Mouse (Mus musculus): Measurements from ENCODE around the gene Ccp110. TPM values are rescaled to one million over a fixed set of nuclear protein-coding genes. Genes with fewer than 3 reads are reported as not detected.

The Ccp110 gene
- polyA plus RNA-seq, 2 experiments: 4.2 to 13.8 TPM

DNA sequence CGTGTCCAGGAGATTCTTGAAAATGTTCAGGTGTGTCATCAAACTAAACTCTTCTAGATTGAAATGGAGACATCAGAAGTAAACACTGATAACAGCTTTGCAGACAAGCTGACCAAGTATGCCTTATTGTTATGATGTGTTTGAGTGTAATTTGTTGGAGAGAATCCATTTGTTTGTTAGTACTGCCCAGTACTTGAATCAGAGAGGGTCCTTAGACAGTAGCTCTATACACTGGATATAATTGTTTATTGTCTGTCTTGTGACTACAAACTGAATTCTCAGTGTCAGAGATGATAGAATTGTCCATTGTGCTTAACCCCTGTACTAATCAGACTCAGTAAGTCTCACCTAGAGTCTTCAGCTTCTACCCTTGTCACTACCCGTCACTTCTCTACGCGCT, 5.7 kb downstream of the Ccp110 start:
- H3K4me2 ChIP-seq (ENCODE audit: low read depth): no peak overlapping the region
- WGBS (ENCODE audit: insufficient replicate concordance): 86% methylated on average over 4 of the region's 4 CpGs
- DNase-seq (ENCODE audit: low read depth in 3 of 3, low spot score in 3 of 3) (no peak), ATAC-seq (ENCODE audit: insufficient read depth) (no peak)
- TF ChIP-seq CTCF (IDR thresholded peaks at IDR 0.05; ENCODE audit: low read depth): no peak
- TF ChIP-seq EP300 (IDR thresholded peaks at IDR 0.05; ENCODE audit: low read depth): no peak
- H3K9me3 ChIP-seq (ENCODE audit: control insufficient read depth, low read length): no peaks in the 10 kb centered on the region
- H3K27ac ChIP-seq: no peak overlapping the region
- peaks cover 0 to 7% of the 10 kb centered on the region in 2 experiments for H3K4me1 ChIP-seq (replicated peaks; ENCODE audit: control insufficient read depth in 2 of 2, insufficient read depth in 2 of 2, low read length in 1 of 2)
- H3K9ac ChIP-seq (replicated peaks): no peak overlapping the region
- H3K27me3 ChIP-seq (ENCODE audit: control insufficient read depth, insufficient read depth, low read length): no peaks in the 10 kb centered on the region
- no peak overlapping the region for H3K4me3 ChIP-seq (ENCODE audit: insufficient read depth in 1 of 2, low read depth in 2 of 2, low read length in 2 of 2)
- H3K36me3 ChIP-seq (replicated peaks; ENCODE audit: control insufficient read depth, insufficient read depth, low read depth): peaks cover 14% of the 10 kb centered on the region

DNA sequence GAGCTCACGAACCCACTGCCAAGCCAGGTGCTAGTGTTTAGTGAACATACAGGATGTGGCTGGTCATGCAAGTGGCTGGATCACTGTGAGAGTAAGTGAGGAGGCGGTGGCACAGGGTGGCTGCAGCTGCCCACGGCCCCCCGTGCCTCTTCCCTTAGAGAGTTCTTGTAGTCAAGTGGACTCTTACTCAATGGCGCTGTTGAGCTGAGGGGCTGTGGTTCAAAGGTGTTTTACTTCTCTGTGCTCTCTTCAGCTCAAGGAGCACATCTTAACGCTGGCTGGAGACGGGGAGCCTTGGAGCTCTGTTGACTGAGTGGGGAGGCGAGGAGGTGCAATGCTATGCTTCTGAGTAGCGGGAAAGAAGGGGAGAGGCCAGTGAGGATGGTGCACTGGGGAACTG, 11.6 kb downstream of the Ccp110 start:
- Histone ChIP-seq H3K27me3 (ENCODE audit: control insufficient read depth, insufficient read depth, low read length) (no peaks in the 10 kb centered on the region), H3K36me3 (replicated peaks; ENCODE audit: control insufficient read depth, insufficient read depth, low read depth) (peaks cover 17% of the 10 kb centered on the region), H3K27ac (no peak overlapping the region), H3K4me2 (ENCODE audit: low read depth) (no peak overlapping the region), H3K9ac (replicated peaks) (no peak overlapping the region), H3K4me1 (replicated peaks; ENCODE audit: control insufficient read depth in 2 of 2, insufficient read depth in 2 of 2, low read length in 1 of 2) (no peaks in the 10 kb centered on the region), H3K4me3 (ENCODE audit: insufficient read depth in 1 of 2, low read depth in 2 of 2, low read length in 2 of 2) (no peak overlapping the region), H3K9me3 (ENCODE audit: control insufficient read depth, low read length) (no peaks in the 10 kb centered on the region)
- no peak for TF ChIP-seq CTCF (IDR thresholded peaks at IDR 0.05; ENCODE audit: low read depth)
- TF ChIP-seq EP300 (IDR thresholded peaks at IDR 0.05; ENCODE audit: low read depth): no peak
- WGBS (ENCODE audit: insufficient replicate concordance): 88% methylated on average over 9 of the region's 9 CpGs
- ATAC-seq (ENCODE audit: insufficient read depth) (no peak), DNase-seq (ENCODE audit: low read depth in 3 of 3, low spot score in 3 of 3) (no peak)

DNA sequence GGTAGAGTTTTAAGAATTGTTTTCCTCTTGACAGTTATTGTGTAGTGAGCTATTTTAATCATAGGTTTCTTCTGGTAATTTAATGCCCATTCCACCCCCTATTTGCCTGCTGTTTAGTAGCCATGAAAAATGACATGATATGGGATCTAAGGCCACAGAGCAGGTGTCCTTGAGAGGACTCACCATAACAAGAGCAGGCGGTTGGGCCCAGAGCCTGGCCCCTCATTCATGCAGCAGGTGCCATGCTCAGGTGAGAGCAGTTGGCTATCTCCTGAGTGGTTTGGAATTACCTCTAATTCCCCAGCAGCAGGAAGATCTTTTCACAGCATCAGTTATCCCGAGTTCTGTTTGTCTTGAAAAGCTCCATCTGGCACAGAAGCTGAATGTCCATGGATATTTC, 13.1 kb downstream of the Ccp110 start:
- no peak overlapping the region for H3K9ac ChIP-seq (replicated peaks)
- H3K4me1 ChIP-seq (replicated peaks; ENCODE audit: control insufficient read depth in 2 of 2, insufficient read depth in 2 of 2, low read length in 1 of 2): no peaks in the 10 kb centered on the region
- H3K27ac ChIP-seq: no peak overlapping the region
- 76% methylated on average over 2 of the region's 2 CpGs for WGBS (ENCODE audit: insufficient replicate concordance)
- peaks cover 23% of the 10 kb centered on the region for H3K36me3 ChIP-seq (replicated peaks; ENCODE audit: control insufficient read depth, insufficient read depth, low read depth)
- no peaks in the 10 kb centered on the region for H3K27me3 ChIP-seq (ENCODE audit: control insufficient read depth, insufficient read depth, low read length)
- TF ChIP-seq EP300 (IDR thresholded peaks at IDR 0.05; ENCODE audit: low read depth): no peak
- TF ChIP-seq CTCF (IDR thresholded peaks at IDR 0.05; ENCODE audit: low read depth): no peak
- H3K4me2 ChIP-seq (ENCODE audit: low read depth): no peak overlapping the region
- ATAC-seq (ENCODE audit: insufficient read depth) (no peak), DNase-seq (ENCODE audit: low read depth in 3 of 3, low spot score in 3 of 3) (no peak)
- no peak overlapping the region for H3K4me3 ChIP-seq (ENCODE audit: insufficient read depth in 1 of 2, low read depth in 2 of 2, low read length in 2 of 2)
- H3K9me3 ChIP-seq (ENCODE audit: control insufficient read depth, low read length): no peaks in the 10 kb centered on the region

DNA sequence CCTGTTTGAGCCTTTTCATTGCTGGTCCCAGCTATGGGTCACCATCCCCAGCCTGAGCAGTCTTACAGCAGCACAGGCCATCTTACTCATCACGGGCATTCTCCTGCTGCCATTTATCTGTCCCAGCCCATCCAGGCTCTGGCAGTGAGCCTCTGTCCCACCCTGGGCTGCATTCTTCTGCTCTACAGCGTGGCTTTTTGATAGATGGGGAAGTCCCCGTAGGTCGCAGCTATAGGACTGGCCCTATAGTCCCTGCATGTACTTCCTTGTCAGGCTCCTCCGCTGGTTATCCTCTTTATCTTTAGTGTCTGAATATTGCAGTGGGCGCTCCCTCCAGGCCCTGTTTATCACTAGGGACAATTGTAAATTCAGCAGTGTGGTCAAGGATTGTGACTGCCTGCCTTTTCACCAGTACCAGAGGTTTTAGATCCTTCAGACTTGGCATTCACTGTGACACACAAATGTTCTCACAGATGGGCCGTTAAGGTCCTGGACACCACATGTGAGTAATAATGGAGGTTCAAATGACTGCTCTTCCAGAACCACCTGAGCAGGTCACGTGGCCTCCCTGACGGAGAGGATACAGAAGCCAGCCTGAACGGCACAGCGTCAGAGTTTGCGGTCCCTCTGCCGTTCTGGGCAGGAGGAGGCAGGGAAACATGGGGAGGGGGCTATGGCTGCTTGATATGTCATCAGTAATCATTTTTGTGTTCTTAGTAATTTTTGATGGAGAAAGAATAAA, 16.7 kb downstream of the Ccp110 start:
- no peak for ATAC-seq (ENCODE audit: insufficient read depth)
- no peaks in the 10 kb centered on the region for H3K4me1 ChIP-seq (replicated peaks; ENCODE audit: control insufficient read depth in 2 of 2, insufficient read depth in 2 of 2, low read length in 1 of 2)
- no peak overlapping the region for H3K4me2 ChIP-seq (ENCODE audit: low read depth)
- no peak for DNase-seq (ENCODE audit: low read depth in 3 of 3, low spot score in 3 of 3)
- no peak overlapping the region for H3K27ac ChIP-seq
- H3K36me3 ChIP-seq (replicated peaks; ENCODE audit: control insufficient read depth, insufficient read depth, low read depth): peaks cover 21% of the 10 kb centered on the region
- 75% methylated on average over 13 of the region's 13 CpGs for WGBS (ENCODE audit: insufficient replicate concordance)
- H3K27me3 ChIP-seq (ENCODE audit: control insufficient read depth, insufficient read depth, low read length): no peaks in the 10 kb centered on the region
- no peak overlapping the region for H3K4me3 ChIP-seq (ENCODE audit: insufficient read depth in 1 of 2, low read depth in 2 of 2, low read length in 2 of 2)
- H3K9me3 ChIP-seq (ENCODE audit: control insufficient read depth, low read length): no peaks in the 10 kb centered on the region
- no peak overlapping the region for H3K9ac ChIP-seq (replicated peaks)
- TF ChIP-seq CTCF (IDR thresholded peaks at IDR 0.05; ENCODE audit: low read depth) (no peak), EP300 (IDR thresholded peaks at IDR 0.05; ENCODE audit: low read depth) (no peak)

DNA sequence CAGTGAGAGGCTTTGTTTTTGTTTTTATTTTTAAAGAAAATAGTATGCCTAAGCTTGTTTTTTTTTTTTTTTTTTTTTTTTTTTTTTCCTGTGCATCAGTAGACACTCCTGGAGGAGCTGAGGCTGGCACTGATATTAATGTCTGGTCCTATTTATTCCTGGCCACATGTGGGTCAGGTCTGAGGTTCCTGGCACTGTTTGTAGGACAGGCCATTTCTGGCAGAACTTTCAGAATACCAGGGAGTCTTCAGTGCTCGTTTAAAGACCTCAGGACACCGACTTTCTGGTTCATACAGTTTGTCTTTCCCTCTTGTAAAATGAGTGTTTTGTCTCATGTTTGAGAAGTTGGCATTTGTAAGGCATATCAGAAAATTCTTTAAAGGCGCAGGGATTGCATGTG, 19.4 kb downstream of the Ccp110 start:
- Histone ChIP-seq H3K4me3 (ENCODE audit: insufficient read depth in 1 of 2, low read depth in 2 of 2, low read length in 2 of 2) (no peak overlapping the region), H3K4me2 (ENCODE audit: low read depth) (no peak overlapping the region), H3K9ac (replicated peaks) (no peak overlapping the region), H3K36me3 (replicated peaks; ENCODE audit: control insufficient read depth, insufficient read depth, low read depth) (peaks cover 15% of the 10 kb centered on the region), H3K27me3 (ENCODE audit: control insufficient read depth, insufficient read depth, low read length) (no peaks in the 10 kb centered on the region), H3K9me3 (ENCODE audit: control insufficient read depth, low read length) (no peaks in the 10 kb centered on the region), H3K4me1 (replicated peaks; ENCODE audit: control insufficient read depth in 2 of 2, insufficient read depth in 2 of 2, low read length in 1 of 2) (no peaks in the 10 kb centered on the region), H3K27ac (no peak overlapping the region)
- ATAC-seq (ENCODE audit: insufficient read depth) (no peak), DNase-seq (ENCODE audit: low read depth in 3 of 3, low spot score in 3 of 3) (no peak)
- WGBS (ENCODE audit: insufficient replicate concordance): 79% methylated on average over 3 of the region's 3 CpGs
- TF ChIP-seq EP300 (IDR thresholded peaks at IDR 0.05; ENCODE audit: low read depth) (no peak), CTCF (IDR thresholded peaks at IDR 0.05; ENCODE audit: low read depth) (no peak)
